Mouse (Mus musculus) embryonic facial prominence, embryonic 12.5 days (tissue): Measurements from ENCODE around the gene Csnk1g1. TPM values are rescaled to one million over a fixed set of nuclear protein-coding genes. Genes with fewer than 3 reads are reported as not detected.

Experiments
- ATAC-seq: fragments of 200-750 bp; cut with Nextera tagmentation; 2 replicates; pipeline ENCODE4 v1.8.0; 2017; ENCODE audit not compliant: insufficient number of reproducible peaks, insufficient read depth, low FRiP score, low TSS enrichment
- H3K27ac ChIP-seq: fragments of 300-500 bp; sonication (generic); 2 replicates; pipeline ENCODE4 v1.5.1; 2016; ENCODE audit warnings: mild to moderate bottlenecking
- H3K27me3 ChIP-seq: fragments of 300-500 bp; sonication (generic); 2 replicates; pipeline ENCODE4 v1.6.1; 2016; ENCODE audit warnings: mild to moderate bottlenecking, moderate library complexity
- H3K36me3 ChIP-seq: fragments of 300-500 bp; sonication (generic); 2 replicates; pipeline ENCODE4 v1.6.1; 2016; ENCODE audit warnings: mild to moderate bottlenecking
- H3K4me1 ChIP-seq: fragments of 300-500 bp; sonication (generic); 2 replicates; pipeline ENCODE4 v1.6.1; 2016
- H3K4me2 ChIP-seq: fragments of 300-500 bp; sonication (generic); replicated peaks from 2 replicates; pipeline ENCODE4 v1.6.1; 2016; ENCODE audit warnings: mild to moderate bottlenecking, moderate library complexity
- H3K4me3 ChIP-seq: fragments of 300-500 bp; sonication (generic); 2 replicates; pipeline ENCODE4 v1.5.1; 2016; ENCODE audit warnings: mild to moderate bottlenecking
- H3K9ac ChIP-seq: fragments of 300-500 bp; sonication (generic); 2 replicates; pipeline ENCODE4 v1.6.1; 2016; ENCODE audit warnings: mild to moderate bottlenecking, moderate library complexity
- H3K9me3 ChIP-seq: fragments of 300-500 bp; sonication (generic); 2 replicates; pipeline ENCODE4 v1.6.1; 2016; ENCODE audit warnings: mild to moderate bottlenecking, moderate library complexity
- WGBS: fragments of 180-500 bp; shearing (Covaris S2); methylation state at CpG from one replicate; pipeline ENCODE4 v1.1.7; 2016; 5-methylcytosine and 5-hydroxymethylcytosine counted together
- polyA plus RNA-seq: library from polyadenylated mRNA; unstranded; fragments of >200 nt; fragmentation: Nextera tagmentation; extraction: Ambion mirVana; gene quantifications from 2 replicates; pipeline ENCODE4 v1.2.1, GENCODE M21; 2016

Csnk1g1 gene
- polyA plus RNA-seq, 1 experiment from 2014 or later: 19.3 TPM

GRCm38 (mm10) chr9:66053620-66054019, 144.9 kb downstream of the Csnk1g1 start:
- 38% methylated on average over 1 of the region's 1 CpGs for WGBS
- ATAC-seq: no peak
- Histone ChIP-seq H3K36me3 (no peaks in the 10 kb centered on the region), H3K4me2 (no peak overlapping the region), H3K9ac (no peak overlapping the region), H3K27ac (no peak overlapping the region), H3K4me3 (no peak overlapping the region), H3K4me1 (no peaks in the 10 kb centered on the region), H3K9me3 (no peaks in the 10 kb centered on the region), H3K27me3 (no peaks in the 10 kb centered on the region)

- H3K4me2 ChIP-seq: peak within 1 kb of the TSS; percentile 67
- peak; percentile 98 for ATAC-seq
- peak within 1 kb of the TSS; percentile 70 for H3K4me3 ChIP-seq
- no peaks in the 10 kb centered on the region for H3K27me3 ChIP-seq
- H3K27ac ChIP-seq: peak within 1 kb of the TSS; percentile 76
- WGBS: 1% methylated on average over 51 of the region's 51 CpGs
- peak within 1 kb of the TSS; percentile 83 for H3K9ac ChIP-seq
- H3K9me3 ChIP-seq: no peaks in the 10 kb centered on the region
- peaks cover 19% of the 10 kb centered on the region for H3K4me1 ChIP-seq
- peaks cover 26% of the 10 kb centered on the region for H3K36me3 ChIP-seq
These were observed 151.0 kb downstream of the Csnk1g1 start, which contains the start of gene Ppib for GRCm38 (mm10) chr9:66059583-66060307. TSS of gene Ppib (plus strand) at chr9:66060222.

- H3K9ac ChIP-seq: peak overlapping the region; percentile 83
- H3K4me1 ChIP-seq: peaks cover 19% of the 10 kb centered on the region
- peak overlapping the region; percentile 76 for H3K27ac ChIP-seq
- no peaks in the 10 kb centered on the region for H3K27me3 ChIP-seq
- peak overlapping the region; percentile 70 for H3K4me3 ChIP-seq
- peaks cover 29% of the 10 kb centered on the region for H3K36me3 ChIP-seq
- WGBS: 0% methylated on average over 20 of the region's 20 CpGs
- H3K4me2 ChIP-seq: peak overlapping the region; percentile 67
- peak; percentile 71 for ATAC-seq
- H3K9me3 ChIP-seq: no peaks in the 10 kb centered on the region
These were observed 151.6 kb downstream of the Csnk1g1 start for GRCm38 (mm10) chr9:66060308-66060647.

- H3K4me1 ChIP-seq: peaks cover 19% of the 10 kb centered on the region
- peaks cover 36% of the 10 kb centered on the region for H3K36me3 ChIP-seq
- no peaks in the 10 kb centered on the region for H3K27me3 ChIP-seq
- no peak for ATAC-seq
- 34% methylated on average over 4 of the region's 4 CpGs for whole genome bisulfite sequencing
- peak overlapping the region; percentile 83 for H3K9ac ChIP-seq
- peak overlapping the region; percentile 67 for H3K4me2 ChIP-seq
- peak overlapping the region; percentile 70 for H3K4me3 ChIP-seq
- no peak overlapping the region for H3K27ac ChIP-seq
- no peaks in the 10 kb centered on the region for H3K9me3 ChIP-seq
These were observed 152.3 kb downstream of the Csnk1g1 start for GRCm38 (mm10) chr9:66060986-66061385.

GRCm38 (mm10) chr9:66061656-66062055, 152.9 kb downstream of the Csnk1g1 start:
- peak overlapping the region; percentile 83; the same call in 1 of the 2 replicates for H3K9ac ChIP-seq
- no peaks in the 10 kb centered on the region for H3K27me3 ChIP-seq
- H3K27ac ChIP-seq: no peak overlapping the region
- WGBS: 87% methylated on average over 3 of the region's 3 CpGs
- no peaks in the 10 kb centered on the region for H3K9me3 ChIP-seq
- ATAC-seq: no peak
- peak overlapping the region; percentile 67 for H3K4me2 ChIP-seq
- peak overlapping the region; percentile 70; the same call in 1 of the 2 replicates for H3K4me3 ChIP-seq
- H3K36me3 ChIP-seq: peaks cover 43% of the 10 kb centered on the region
- H3K4me1 ChIP-seq: peaks cover 19% of the 10 kb centered on the region

- Histone ChIP-seq H3K27ac (no peak overlapping the region), H3K27me3 (peaks cover 16% of the 10 kb centered on the region), H3K9me3 (no peaks in the 10 kb centered on the region), H3K36me3 (peaks cover 49% of the 10 kb centered on the region), H3K4me1 (peaks cover 20% of the 10 kb centered on the region), H3K4me2 (no peak overlapping the region), H3K4me3 (no peak overlapping the region), H3K9ac (no peak overlapping the region)
- WGBS: 91% methylated on average over 3 of the region's 3 CpGs
- no peak for ATAC-seq
These were observed 154.7 kb downstream of the Csnk1g1 start for GRCm38 (mm10) chr9:66063446-66063845.

- Histone ChIP-seq H3K9me3 (no peaks in the 10 kb centered on the region), H3K4me2 (no peak overlapping the region), H3K27ac (no peak overlapping the region), H3K27me3 (peaks cover 25% of the 10 kb centered on the region), H3K4me3 (no peak overlapping the region), H3K36me3 (peaks cover 49% of the 10 kb centered on the region), H3K4me1 (peaks cover 20% of the 10 kb centered on the region), H3K9ac (no peak overlapping the region)
- no peak for ATAC-seq
- 93% methylated on average over 11 of the region's 11 CpGs for WGBS
These were observed 155.6 kb downstream of the Csnk1g1 start for GRCm38 (mm10) chr9:66064316-66064715.

GRCm38 (mm10) chr9:66066791-66067190, 158.1 kb downstream of the Csnk1g1 start:
- Histone ChIP-seq H3K27me3 (peaks cover 29% of the 10 kb centered on the region), H3K27ac (0 out of 2 replicates have a peak overlapping the region, but pooled peaks have one; percentile 11), H3K9ac (no peak overlapping the region), H3K4me1 (peaks cover 7% of the 10 kb centered on the region), H3K9me3 (no peaks in the 10 kb centered on the region), H3K4me3 (no peak overlapping the region), H3K4me2 (no peak overlapping the region), H3K36me3 (peaks cover 49% of the 10 kb centered on the region)
- WGBS: 93% methylated on average over 3 of the region's 3 CpGs
- no peak for ATAC-seq

GRCm38 (mm10) chr9:66067542-66067941, 158.8 kb downstream of the Csnk1g1 start:
- peaks cover 44% of the 10 kb centered on the region for H3K36me3 ChIP-seq
- 20% methylated on average over 5 of the region's 5 CpGs for WGBS
- peaks cover 7% of the 10 kb centered on the region for H3K4me1 ChIP-seq
- H3K4me2 ChIP-seq: no peak overlapping the region
- ATAC-seq: no peak
- no peaks in the 10 kb centered on the region for H3K9me3 ChIP-seq
- H3K27me3 ChIP-seq: peaks cover 29% of the 10 kb centered on the region
- H3K4me3 ChIP-seq: no peak overlapping the region
- H3K9ac ChIP-seq: no peak overlapping the region
- H3K27ac ChIP-seq: no peak overlapping the region

GRCm38 (mm10) chr9:66068056-66068455, 159.3 kb downstream of the Csnk1g1 start:
- H3K9ac ChIP-seq: no peak overlapping the region
- no peak overlapping the region for H3K4me3 ChIP-seq
- H3K4me1 ChIP-seq: peaks cover 7% of the 10 kb centered on the region
- ATAC-seq: no peak
- H3K27me3 ChIP-seq: peaks cover 29% of the 10 kb centered on the region
- no peak overlapping the region for H3K27ac ChIP-seq
- WGBS: 46% methylated on average over 4 of the region's 4 CpGs
- no peak overlapping the region for H3K4me2 ChIP-seq
- H3K36me3 ChIP-seq: peaks cover 39% of the 10 kb centered on the region
- H3K9me3 ChIP-seq: no peaks in the 10 kb centered on the region

GRCm38 (mm10) chr9:66068971-66069391, 160.3 kb downstream of the Csnk1g1 start:
- H3K27me3 ChIP-seq: peaks cover 29% of the 10 kb centered on the region
- H3K4me3 ChIP-seq: peak overlapping the region; percentile 50
- 1% methylated on average over 30 of the region's 30 CpGs for WGBS
- peak overlapping the region; percentile 94 for H3K4me2 ChIP-seq
- H3K4me1 ChIP-seq: peaks cover 7% of the 10 kb centered on the region
- H3K36me3 ChIP-seq: peaks cover 30% of the 10 kb centered on the region
- H3K9ac ChIP-seq: peak overlapping the region; percentile 54
- H3K9me3 ChIP-seq: 0 out of 2 replicates have a peak, but pooled peaks cover under 1% of the 10 kb centered on the region
- H3K27ac ChIP-seq: no peak overlapping the region
- ATAC-seq: 0 out of 2 replicates have a peak, but pooled peaks have one; percentile 25

- Histone ChIP-seq H3K4me3 (peak within 1 kb of the TSS; percentile 50), H3K27me3 (peaks cover 29% of the 10 kb centered on the region), H3K4me1 (peaks cover 7% of the 10 kb centered on the region), H3K27ac (no peak within 1 kb of the TSS), H3K4me2 (peak within 1 kb of the TSS; percentile 94), H3K36me3 (peaks cover 24% of the 10 kb centered on the region), H3K9me3 (0 out of 2 replicates have a peak, but pooled peaks cover 4% of the 10 kb centered on the region), H3K9ac (peak within 1 kb of the TSS; percentile 54)
- peak; percentile 72; the same call in 1 of the 2 replicates for ATAC-seq
- under 1% methylated on average over 22 of the region's 22 CpGs for WGBS
These were observed 160.9 kb downstream of the Csnk1g1 start, which contains the start of gene Snx22 for GRCm38 (mm10) chr9:66069583-66069982. TSS of gene Snx22 (minus strand) at chr9:66069719.
